Mouse (Mus musculus) bone marrow macrophage, adult 2 months (primary cell): ENCODE data around the gene Olfr459.

Source experiments
- CTCF ChIP-seq: IDR thresholded peaks from 2 replicates; pipeline ENCODE4 v1.5.1; 2012; ENCODE audit warnings: low read depth, mild to moderate bottlenecking, low read length, moderate library complexity
- POLR2A ChIP-seq: IDR thresholded peaks from 2 replicates; pipeline ENCODE4 v1.6.1; 2012; ENCODE audit warnings: mild to moderate bottlenecking, low read depth, low read length, borderline replicate concordance

DNA sequence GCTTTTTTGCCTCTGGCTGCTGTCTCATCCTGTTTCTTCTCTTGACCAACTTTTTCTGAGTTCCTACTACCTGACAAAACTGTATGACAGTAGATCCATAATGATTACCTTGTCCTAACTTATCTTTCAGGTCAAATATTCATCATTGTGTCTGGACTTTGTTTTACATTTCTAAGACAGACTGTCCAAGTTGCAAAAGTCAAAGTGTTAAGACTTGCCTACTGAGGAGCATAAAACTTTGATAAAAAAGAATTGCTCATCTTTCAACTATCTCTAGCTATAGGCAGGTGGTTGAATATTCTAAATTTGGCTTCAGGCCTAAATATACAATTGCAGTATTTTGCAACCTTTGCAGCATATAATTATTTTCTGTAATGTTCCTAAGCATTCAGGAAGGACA, 49.1 kb upstream of the Olfr459 start:
- TF ChIP-seq POLR2A (no peak), CTCF (no peak)
